ENCODE assay signal across 31 mouse cellular contexts in the genomic region with DNA sequence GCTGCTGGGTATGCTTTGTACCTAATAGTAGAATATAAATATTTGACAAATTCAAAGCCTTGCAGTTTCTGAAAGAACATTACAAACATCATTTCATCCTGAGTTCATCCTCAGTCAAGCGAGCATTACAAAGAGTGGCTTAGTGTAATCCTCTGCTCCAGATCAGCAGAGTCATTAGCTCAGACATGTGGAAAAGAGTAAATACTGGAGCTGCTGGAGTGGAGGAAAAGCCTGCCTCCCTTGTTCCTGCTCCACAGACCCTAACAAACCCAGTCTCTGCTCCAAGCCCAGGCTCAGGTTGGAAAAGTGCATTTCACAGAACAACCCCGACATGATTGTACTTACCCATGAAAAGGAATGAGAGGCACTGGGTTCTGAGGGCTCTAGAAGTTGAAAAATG.
DNase-seq lines count a peak whose midpoint lies in the region; ATAC-seq and TF ChIP-seq lines count a peak whose summit lies in the region.
"Had no signal": no experiment of that assay in that cellular context is flagged by ENCODE, and none has a peak within 500 bp of the region (broad histone marks: within the 10 kb centered on the region; RNA-seq: fewer than 3 reads in every experiment).

No protein-coding gene starts in this region.

- 21% methylated on average over 2 of the region's 2 CpGs for WGBS in midbrain, embryonic 10.5 days
- 10% methylated on average over 2 of the region's 2 CpGs for whole genome bisulfite sequencing in midbrain, postnatal 0 days

- H3K27me3 ChIP-seq in midbrain, embryonic 10.5 days (ENCODE audit: low read depth, poor library complexity, severe bottlenecking): peaks cover 40% of the 10 kb centered on the region
- H3K27me3 ChIP-seq in midbrain, postnatal 0 days (ENCODE audit: insufficient read depth, low read length): no peaks in the 10 kb centered on the region
- H3K27me3 ChIP-seq in Patski: no peaks in the 10 kb centered on the region
- H3K27me3 ChIP-seq: embryonic facial prominence, embryonic 12.5 days; heart, embryonic 13.5 days; hindbrain, embryonic 15.5 days; limb, embryonic 13.5 days; lung, embryonic 15.5 days; neural tube, embryonic 13.5 days had no signal

- POLR2A ChIA-PET in Patski (lab: Charles Lee): no interaction called here

- no peaks in the 10 kb centered on the region for H3K9me3 ChIP-seq in midbrain, embryonic 10.5 days (replicated peaks)
- H3K9me3 ChIP-seq in midbrain, postnatal 0 days (ENCODE audit: low read length): no peaks in the 10 kb centered on the region
- H3K9me3 ChIP-seq: embryonic facial prominence, embryonic 12.5 days; forebrain, embryonic 10.5 days; heart, embryonic 13.5 days; hindbrain, embryonic 10.5 days; hindbrain, embryonic 15.5 days; limb, embryonic 13.5 days; lung, embryonic 15.5 days; neural tube, embryonic 13.5 days had no signal

- H3K4me1 ChIP-seq in midbrain, embryonic 10.5 days: peaks cover 16% of the 10 kb centered on the region
- H3K4me1 ChIP-seq in midbrain, postnatal 0 days (ENCODE audit: insufficient read depth, low read length): no peaks in the 10 kb centered on the region
- H3K4me1 ChIP-seq: embryonic facial prominence, embryonic 12.5 days; hindbrain, embryonic 15.5 days; limb, embryonic 13.5 days; lung, embryonic 15.5 days; neural tube, embryonic 13.5 days had no signal

- in situ Hi-C loops in Patski (cut with MboI; ENCODE audit: low pct_unique_long_range_greater_than_20kb): no loop called here

- H3K4me3 ChIP-seq in midbrain, embryonic 10.5 days: no peak overlapping the region
- H3K4me3 ChIP-seq in midbrain, postnatal 0 days (ENCODE audit: low read depth, low read length): no peak overlapping the region
- H3K4me3 ChIP-seq: embryonic facial prominence, embryonic 12.5 days; forebrain, embryonic 10.5 days; heart, embryonic 13.5 days; hindbrain, embryonic 10.5 days; hindbrain, embryonic 15.5 days; limb, embryonic 13.5 days; lung, embryonic 15.5 days; neural tube, embryonic 13.5 days had no signal

- DNase-seq in heart, adult 11 months: peak; percentile 46
- DNase-seq in heart, postnatal 4 days: no peak
- DNase-seq in midbrain, embryonic 10.5 days (ENCODE audit: low spot score): peak; percentile 14
- DNase-seq in midbrain, postnatal 0 days (ENCODE audit: low spot score): no peak
- no peak for DNase-seq in Patski (ENCODE audit: low read depth, low spot score)
- peak; percentile 54 for DNase-seq in retina, embryonic 14.5 days (ENCODE audit: low spot score)
- DNase-seq in urinary bladder, postnatal 4 days (ENCODE audit: low spot score in 2 of 2): no peak
- DNase-seq: adrenal gland, adult 2 months; adrenal gland, postnatal 36 days; cerebellum, adult 2 months; cerebellum, postnatal 14 days; forebrain, postnatal 0 days; heart, postnatal 10 days; kidney, adult 11 months; right cerebral cortex, adult 18-20 months; spleen, adult 18-20 months; thymus, adult 18-20 months; thymus, postnatal 25 days had no signal

- no peak for ATAC-seq in midbrain, postnatal 0 days (ENCODE audit: low FRiP score)
- ATAC-seq in Patski: peak; percentile 93
- ATAC-seq: activated CD4-positive, CD25-positive, alpha-beta regulatory T cell, adult 4 months; CD4-positive, CD25-positive, alpha-beta regulatory T cell, adult 4 months; forebrain, postnatal 0 days; inflammation-experienced regulatory T-cells, adult 6 months had no signal

- no peak overlapping the region for H3K4me2 ChIP-seq in midbrain, postnatal 0 days (ENCODE audit: low read depth, low read length, poor library complexity, severe bottlenecking)
- H3K4me2 ChIP-seq: embryonic facial prominence, embryonic 12.5 days; heart, embryonic 13.5 days; hindbrain, embryonic 15.5 days; limb, embryonic 13.5 days; liver, embryonic 11.5 days; lung, embryonic 15.5 days; neural tube, embryonic 13.5 days had no signal

- H3K27ac ChIP-seq in midbrain, embryonic 10.5 days (replicated peaks): no peak overlapping the region
- H3K27ac ChIP-seq in midbrain, postnatal 0 days (ENCODE audit: low read depth, low read length): no peak overlapping the region
- H3K27ac ChIP-seq: embryonic facial prominence, embryonic 12.5 days; forebrain, embryonic 10.5 days; heart, embryonic 13.5 days; hindbrain, embryonic 10.5 days; hindbrain, embryonic 15.5 days; limb, embryonic 13.5 days; lung, embryonic 15.5 days; neural tube, embryonic 13.5 days; stomach, postnatal 0 days had no signal

- no peak overlapping the region for H3K9ac ChIP-seq in midbrain, postnatal 0 days (replicated peaks; ENCODE audit: low read length, poor library complexity, severe bottlenecking)
- H3K9ac ChIP-seq: embryonic facial prominence, embryonic 12.5 days; forebrain, postnatal 0 days; heart, embryonic 13.5 days; hindbrain, embryonic 15.5 days; limb, embryonic 13.5 days; lung, embryonic 15.5 days; neural tube, embryonic 13.5 days had no signal

- TF ChIP-seq CTCF in midbrain, postnatal 0 days (IDR thresholded peaks at IDR 0.05): no peak
- TF ChIP-seq CTCF in Patski (IDR thresholded peaks at IDR 0.05): no peak

- CTCF ChIA-PET in Patski (lab: Charles Lee): no interaction called here

- H3K36me3 ChIP-seq in midbrain, embryonic 10.5 days: no peaks in the 10 kb centered on the region
- no peaks in the 10 kb centered on the region for H3K36me3 ChIP-seq in midbrain, postnatal 0 days (ENCODE audit: insufficient read depth, low read length)
- H3K36me3 ChIP-seq: embryonic facial prominence, embryonic 12.5 days; forebrain, embryonic 10.5 days; heart, embryonic 13.5 days; hindbrain, embryonic 10.5 days; hindbrain, embryonic 15.5 days; limb, embryonic 13.5 days; lung, embryonic 15.5 days; neural tube, embryonic 13.5 days had no signal

Comparison
In these comparisons a context has a peak if more than half of its experiments do, and no peak if none do; other contexts are left out.
1. DNase-seq: peak in heart, adult 11 months (single experiment), midbrain, embryonic 10.5 days (single experiment) and retina, embryonic 14.5 days (single experiment); none in heart, postnatal 4 days (single experiment), midbrain, postnatal 0 days (single experiment), Patski (single experiment) and urinary bladder, postnatal 4 days (0 of 2).